Comparison of ENCODE assay signal across 14 mouse cellular contexts in genomic region chr9:67646820-67647219, GRCm38 (mm10).
"Had no signal": no experiment of that assay in that cellular context is flagged by ENCODE, and none has a peak within 500 bp of the region (broad histone marks: within the 10 kb centered on the region; RNA-seq: fewer than 3 reads in every experiment).

No protein-coding gene starts in this region.

- ATAC-seq: midbrain, embryonic 16.5 days had no signal

- DNase-seq: lung, adult 18-20 months; lung, embryonic 14.5 days; lung, postnatal 10 days; lung, postnatal 4 days; midbrain, embryonic 14.5 days; retina, postnatal 1 day; right cerebral cortex, adult 18-20 months; right cerebral cortex, postnatal 25 days; right cerebral cortex, postnatal 4 days; spleen, adult 18-20 months; thymus, adult 18-20 months; thymus, postnatal 14 days; thymus, postnatal 36 days had no signal
